Mouse (Mus musculus): ENCODE measurements at regions not wholly inside any gene's neighbourhood (a gene's known extent, or its start where the extent isn't known, plus 50 kb on each side); places are given as distances from the start of the nearest gene placed in this dataset.

- DNase-seq (ENCODE audit: low read depth, low spot score): no peak
Measured at GRCm38 (mm10) chr1:73123012-73123411, 107.3 kb upstream of the Tnp1 start.

- no peak for DNase-seq (ENCODE audit: low read depth, low spot score)
Measured at GRCm38 (mm10) chr1:73118661-73119060, 103.0 kb upstream of the Tnp1 start.

- no peak for DNase-seq (ENCODE audit: low read depth, low spot score)
Measured at GRCm38 (mm10) chr1:73116526-73116925, 100.8 kb upstream of the Tnp1 start.

- DNase-seq (ENCODE audit: low read depth, low spot score): no peak
Measured at GRCm38 (mm10) chr1:73115854-73116253, 100.1 kb upstream of the Tnp1 start.

GRCm38 (mm10) chr1:73113137-73113536 is 97.4 kb upstream of the Tnp1 start:
- no peak for DNase-seq (ENCODE audit: low read depth, low spot score)

- DNase-seq (ENCODE audit: low read depth, low spot score): no peak
Measured at GRCm38 (mm10) chr1:73112711-73113110, 97.0 kb upstream of the Tnp1 start.

GRCm38 (mm10) chr1:73111911-73112310 is 96.2 kb upstream of the Tnp1 start:
- no peak for DNase-seq (ENCODE audit: low read depth, low spot score)

GRCm38 (mm10) chr1:73105856-73106463 is 90.3 kb upstream of the Tnp1 start:
- no peak for DNase-seq (ENCODE audit: low read depth, low spot score)

GRCm38 (mm10) chr1:73097645-73098440 is 82.1 kb upstream of the Tnp1 start:
- no peak for DNase-seq (ENCODE audit: low read depth, low spot score)

- no peak for DNase-seq (ENCODE audit: low read depth, low spot score)
Measured at GRCm38 (mm10) chr1:73089636-73090035, 73.9 kb upstream of the Tnp1 start.

GRCm38 (mm10) chr1:73088494-73088893 is 72.8 kb upstream of the Tnp1 start:
- DNase-seq (ENCODE audit: low read depth, low spot score): no peak

- no peak for DNase-seq (ENCODE audit: low read depth, low spot score)
Measured at GRCm38 (mm10) chr1:73084946-73085345, 69.2 kb upstream of the Tnp1 start.

- DNase-seq (ENCODE audit: low read depth, low spot score): no peak
Measured at GRCm38 (mm10) chr1:73083396-73083795, 67.7 kb upstream of the Tnp1 start.

- no peak for DNase-seq (ENCODE audit: low read depth, low spot score)
Measured at GRCm38 (mm10) chr1:73079518-73079917, 63.8 kb upstream of the Tnp1 start.

GRCm38 (mm10) chr1:73077156-73077555 is 61.4 kb upstream of the Tnp1 start:
- no peak for DNase-seq (ENCODE audit: low read depth, low spot score)

GRCm38 (mm10) chr1:73075699-73076373 is 60.1 kb upstream of the Tnp1 start:
- no peak for DNase-seq (ENCODE audit: low read depth, low spot score)

GRCm38 (mm10) chr1:73075159-73075558 is 59.5 kb upstream of the Tnp1 start:
- DNase-seq (ENCODE audit: low read depth, low spot score): no peak

- no peak for DNase-seq (ENCODE audit: low read depth, low spot score)
Measured at GRCm38 (mm10) chr1:73074525-73074924, 58.8 kb upstream of the Tnp1 start.

- no peak for DNase-seq (ENCODE audit: low read depth, low spot score)
Measured at GRCm38 (mm10) chr1:73072237-73072904, 56.7 kb upstream of the Tnp1 start.

GRCm38 (mm10) chr1:73070126-73070525 is 54.4 kb upstream of the Tnp1 start:
- DNase-seq (ENCODE audit: low read depth, low spot score): no peak

Measured in A20 (cell line).